Mouse (Mus musculus) liver, embryonic 12.5 days (tissue): ENCODE data around the gene Cyp4f14. TPM values are rescaled to one million over a fixed set of nuclear protein-coding genes. Genes with fewer than 3 reads are reported as not detected.

ENCODE experiments used
- ATAC-seq: fragments of 200-750 bp; cut with Nextera tagmentation; 2 replicates; pipeline ENCODE4 v1.8.0; 2017; ENCODE audit warnings: moderate number of reproducible peaks, mild to moderate bottlenecking, moderate library complexity
- H3K27ac ChIP-seq: fragments of 300-500 bp; sonication (generic); 2 replicates; pipeline ENCODE4 v1.5.1; 2016; ENCODE audit warnings: mild to moderate bottlenecking
- H3K27me3 ChIP-seq: fragments of 300-500 bp; sonication (generic); replicated peaks from 2 replicates; pipeline ENCODE4 v1.6.1; 2016; ENCODE audit warnings: mild to moderate bottlenecking, moderate library complexity
- H3K36me3 ChIP-seq: fragments of 300-500 bp; sonication (generic); 2 replicates; pipeline ENCODE4 v1.6.1; 2016; ENCODE audit warnings: mild to moderate bottlenecking, moderate library complexity
- H3K4me1 ChIP-seq: fragments of 300-500 bp; sonication (generic); 2 replicates; pipeline ENCODE4 v1.6.1; 2016
- H3K4me2 ChIP-seq: fragments of 300-500 bp; sonication (generic); 2 replicates; pipeline ENCODE4 v1.6.1; 2016; ENCODE audit warnings: mild to moderate bottlenecking, moderate library complexity
- H3K4me3 ChIP-seq: fragments of 300-500 bp; sonication (generic); 2 replicates; pipeline ENCODE4 v1.5.1; 2016; ENCODE audit warnings: mild to moderate bottlenecking, moderate library complexity
- H3K9ac ChIP-seq: fragments of 300-500 bp; sonication (generic); 2 replicates; pipeline ENCODE4 v1.6.1; 2016; ENCODE audit warnings: mild to moderate bottlenecking, moderate library complexity
- H3K9me3 ChIP-seq: fragments of 300-500 bp; sonication (generic); replicated peaks from 2 replicates; pipeline ENCODE4 v1.6.1; 2016; ENCODE audit warnings: mild to moderate bottlenecking, moderate library complexity
- WGBS: fragments of 180-500 bp; shearing (Covaris S2); methylation state at CpG from one replicate; pipeline ENCODE4 v1.1.7; 2016; ENCODE audit not compliant: insufficient replicate concordance; 5-methylcytosine and 5-hydroxymethylcytosine counted together
- polyA plus RNA-seq: library from polyadenylated mRNA; unstranded; fragments of >200 nt; fragmentation: Nextera tagmentation; extraction: Ambion mirVana; gene quantifications from 2 replicates; pipeline ENCODE4 v1.2.1, GENCODE M21; 2016

Cyp4f14 gene
- not detected in 2 replicates for polyA plus RNA-seq

DNA sequence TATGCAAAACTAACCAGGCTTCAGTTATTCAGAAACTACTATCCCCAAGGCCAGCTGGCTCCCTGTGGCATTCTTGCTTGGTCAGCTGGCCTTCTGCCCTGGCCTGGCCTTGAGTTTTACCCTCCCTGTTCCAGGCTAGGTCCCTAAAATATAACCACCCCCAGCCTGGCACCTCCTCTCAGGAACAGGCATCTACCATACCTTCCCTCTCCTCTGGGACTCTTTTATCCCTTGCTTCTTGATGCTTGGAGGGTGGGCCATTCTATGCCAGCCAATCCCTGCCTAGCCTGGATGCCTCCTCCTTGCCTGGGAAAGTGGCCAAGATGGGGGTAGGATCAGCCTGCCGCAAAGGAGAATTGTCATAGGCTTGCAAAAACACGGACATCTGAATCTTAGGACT, at the start of gene Cyp4f14:
Gene Cyp4f14, minus strand, starts transcription at position 212 of the 400 bp plus-strand sequence.
- Histone ChIP-seq H3K36me3 (no peaks in the 10 kb centered on the region), H3K4me3 (no peak within 1 kb of the TSS), H3K4me1 (no peaks in the 10 kb centered on the region), H3K4me2 (no peak within 1 kb of the TSS), H3K27ac (no peak within 1 kb of the TSS), H3K9me3 (no peaks in the 10 kb centered on the region), H3K27me3 (peaks cover 35% of the 10 kb centered on the region; the same call in 1 of the 2 replicates), H3K9ac (no peak within 1 kb of the TSS)
- WGBS, result 49% methylated on average over 2 of the region's 2 CpGs
- ATAC-seq, result no peak

DNA sequence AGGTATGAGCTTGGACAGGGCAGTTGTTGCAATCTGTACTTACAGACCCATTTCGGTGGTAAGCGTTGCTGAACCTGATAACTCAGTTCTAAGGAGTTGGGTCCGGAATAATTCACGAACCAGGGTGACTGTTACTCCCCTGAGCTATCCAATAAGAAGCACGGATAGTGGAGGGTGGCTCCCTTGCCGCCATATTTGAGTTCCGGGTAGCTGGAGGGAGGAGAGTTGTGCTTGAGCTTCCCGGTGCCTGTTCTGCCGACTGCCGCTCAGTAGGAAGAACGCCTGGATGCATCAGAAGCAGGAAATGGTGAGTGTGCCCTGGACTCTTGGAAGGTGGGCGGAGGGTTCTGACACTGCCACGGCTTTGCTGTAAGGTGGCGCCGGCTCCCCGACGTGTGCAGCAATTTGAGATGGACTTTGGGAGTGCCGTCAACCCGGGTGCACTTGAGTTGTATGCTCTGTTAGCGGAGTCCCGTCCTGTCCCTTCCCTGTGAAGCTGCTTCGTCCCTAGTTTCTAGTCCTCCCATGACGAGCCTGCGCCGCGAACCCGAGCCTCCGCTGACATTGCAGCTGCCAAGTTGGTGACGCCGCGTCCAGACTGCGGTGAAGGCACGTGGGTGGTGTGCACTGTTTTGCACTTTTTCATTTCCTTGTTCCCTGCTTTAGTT, 48.6 kb upstream of the Cyp4f14 start, which contains the start of gene Zfp472:
Gene Zfp472, plus strand, starts transcription at position 192 of the 668 bp plus-strand sequence.
- Histone ChIP-seq H3K4me3 (peak within 1 kb of the TSS; percentile 90), H3K9me3 (no peaks in the 10 kb centered on the region), H3K4me2 (peak within 1 kb of the TSS; percentile 88), H3K4me1 (peaks cover 33% of the 10 kb centered on the region), H3K36me3 (no peaks in the 10 kb centered on the region), H3K9ac (peak within 1 kb of the TSS; percentile 78), H3K27ac (peak within 1 kb of the TSS; percentile 88), H3K27me3 (no peaks in the 10 kb centered on the region)
- under 1% methylated on average over 33 of the region's 33 CpGs for WGBS
- ATAC-seq, result peak; percentile 98

DNA sequence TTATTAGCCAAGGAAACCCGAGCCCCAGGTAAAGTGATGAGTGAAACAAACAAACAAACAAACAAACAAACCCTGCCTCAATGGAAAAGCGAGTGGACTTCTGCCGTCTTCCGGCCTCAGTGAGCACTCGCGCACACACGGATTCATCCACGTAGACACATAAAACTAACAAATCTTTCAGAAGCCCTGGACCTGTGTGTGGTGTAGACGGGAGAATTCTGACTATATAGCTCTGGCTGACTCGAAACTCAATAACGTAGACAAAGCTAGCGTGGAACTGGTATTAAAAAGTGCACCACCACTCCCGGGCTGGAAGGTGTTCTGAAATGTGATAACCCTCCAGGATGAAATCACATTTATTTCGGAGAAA, 48.1 kb upstream of the Cyp4f14 start:
- Histone ChIP-seq H3K36me3 (no peaks in the 10 kb centered on the region), H3K4me1 (peaks cover 35% of the 10 kb centered on the region), H3K27ac (peak overlapping the region; percentile 88), H3K9me3 (no peaks in the 10 kb centered on the region), H3K4me3 (peak overlapping the region; percentile 90), H3K9ac (peak overlapping the region; percentile 78), H3K4me2 (peak overlapping the region; percentile 88), H3K27me3 (no peaks in the 10 kb centered on the region)
- under 1% methylated on average over 14 of the region's 14 CpGs for WGBS
- peak; percentile 40 for ATAC-seq

GRCm38 (mm10) chr17:32951441-32951840, 34.3 kb upstream of the Cyp4f14 start:
- Histone ChIP-seq H3K27me3 (0 out of 2 replicates have a peak, but pooled peaks cover 7% of the 10 kb centered on the region), H3K36me3 (no peaks in the 10 kb centered on the region), H3K9me3 (no peaks in the 10 kb centered on the region), H3K27ac (no peak overlapping the region), H3K9ac (no peak overlapping the region), H3K4me3 (no peak overlapping the region), H3K4me2 (no peak overlapping the region), H3K4me1 (peaks cover 15% of the 10 kb centered on the region)
- no peak for ATAC-seq
- WGBS, result 20% methylated on average over 16 of the region's 16 CpGs

DNA sequence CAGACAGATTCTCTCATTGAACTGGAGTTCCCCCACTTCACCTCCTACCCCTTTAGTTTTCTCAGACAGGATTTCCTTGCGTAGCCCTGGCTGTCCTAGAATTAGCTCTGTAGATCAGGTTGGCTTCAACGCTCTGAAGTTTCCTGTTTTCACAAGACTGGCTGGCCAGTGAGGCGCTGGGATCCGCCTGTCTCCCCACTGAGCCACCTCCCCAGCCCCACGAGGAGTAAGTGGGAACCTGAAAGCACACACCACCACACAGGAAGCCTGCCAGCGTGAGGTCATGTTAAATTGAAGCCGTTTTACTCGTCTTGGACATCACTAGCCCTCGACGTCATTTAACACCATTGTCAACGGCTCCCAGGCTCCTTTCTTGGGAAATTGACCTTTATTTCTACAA, 33.9 kb upstream of the Cyp4f14 start:
- Histone ChIP-seq H3K9me3 (no peaks in the 10 kb centered on the region), H3K36me3 (no peaks in the 10 kb centered on the region), H3K4me1 (peaks cover 20% of the 10 kb centered on the region), H3K27ac (no peak overlapping the region), H3K27me3 (0 out of 2 replicates have a peak, but pooled peaks cover 7% of the 10 kb centered on the region), H3K4me3 (no peak overlapping the region), H3K4me2 (no peak overlapping the region), H3K9ac (no peak overlapping the region)
- no peak for ATAC-seq
- WGBS, result 61% methylated on average over 11 of the region's 11 CpGs

DNA sequence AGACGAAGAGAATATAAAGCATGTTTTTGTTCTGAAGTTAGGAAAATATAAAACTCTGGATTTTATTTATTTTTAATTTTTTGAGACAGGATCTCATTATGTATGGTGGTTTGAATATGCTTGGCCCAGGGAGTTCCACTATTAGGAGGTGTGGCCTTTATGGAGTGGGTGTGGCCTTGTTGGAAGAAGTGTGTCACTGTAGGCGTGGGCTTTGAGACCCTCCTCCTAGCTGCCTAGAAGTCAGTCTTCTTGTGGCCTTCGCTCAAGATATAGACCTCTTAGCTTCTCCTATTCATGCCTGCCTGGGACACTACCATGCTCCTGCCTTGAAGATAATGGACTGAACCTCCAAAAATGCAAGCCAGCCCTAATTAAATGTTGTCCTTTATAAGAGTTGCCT, 33.0 kb upstream of the Cyp4f14 start:
- Histone ChIP-seq H3K9ac (no peak overlapping the region), H3K4me3 (no peak overlapping the region), H3K4me2 (no peak overlapping the region), H3K27me3 (0 out of 2 replicates have a peak, but pooled peaks cover 7% of the 10 kb centered on the region), H3K27ac (no peak overlapping the region), H3K4me1 (peaks cover 21% of the 10 kb centered on the region), H3K36me3 (no peaks in the 10 kb centered on the region), H3K9me3 (no peaks in the 10 kb centered on the region)
- ATAC-seq, result no peak
- WGBS, result 69% methylated on average over 3 of the region's 3 CpGs

DNA sequence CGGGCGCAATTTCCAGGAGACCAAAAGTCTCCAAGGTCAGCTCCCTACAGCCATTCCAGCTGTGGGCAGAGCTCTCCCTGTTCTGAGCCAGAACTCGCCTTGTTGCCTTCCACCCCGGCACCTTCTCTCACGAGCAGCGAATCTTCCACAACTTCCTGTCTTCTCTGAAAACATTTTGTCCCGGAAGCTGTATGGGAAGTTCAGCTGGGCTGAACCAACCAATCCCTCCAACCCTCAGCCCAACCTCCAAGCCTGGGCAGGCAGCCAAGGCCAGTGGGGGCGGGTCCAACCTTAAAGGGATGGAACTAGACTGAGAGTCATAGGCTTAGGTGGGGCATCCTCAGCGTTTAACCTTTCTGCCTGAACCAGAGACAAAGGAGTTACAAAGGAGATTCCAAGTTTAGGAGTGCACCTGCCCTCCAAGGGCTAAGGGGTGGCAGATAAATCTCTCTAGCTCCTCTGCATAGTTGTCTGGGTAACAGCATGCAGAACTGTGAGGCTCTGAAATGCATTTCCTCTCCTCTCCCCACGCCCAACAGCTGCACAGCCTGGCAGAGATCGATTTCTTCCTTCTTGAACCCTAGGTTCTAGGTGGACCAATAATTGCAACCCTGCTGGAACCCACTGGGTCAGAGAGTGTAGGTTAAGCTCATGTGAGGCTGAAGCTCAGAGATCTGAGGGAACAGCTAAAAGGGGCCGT, 30.2 kb upstream of the Cyp4f14 start, which contains the start of gene Cyp4f13:
Gene Cyp4f13, minus strand, starts transcription at position 188 of the 700 bp plus-strand sequence.
- Histone ChIP-seq H3K4me2 (peak within 1 kb of the TSS; percentile 74), H3K4me3 (peak within 1 kb of the TSS; percentile 60), H3K27me3 (0 out of 2 replicates have a peak, but pooled peaks cover 5% of the 10 kb centered on the region), H3K4me1 (peaks cover 21% of the 10 kb centered on the region), H3K9ac (peak within 1 kb of the TSS; percentile 62), H3K9me3 (no peaks in the 10 kb centered on the region), H3K36me3 (no peaks in the 10 kb centered on the region), H3K27ac (no peak within 1 kb of the TSS)
- ATAC-seq, result peak; percentile 90
- 8% methylated on average over 12 of the region's 12 CpGs for WGBS

GRCm38 (mm10) chr17:32946716-32947115, 29.6 kb upstream of the Cyp4f14 start:
- Histone ChIP-seq H3K27ac (no peak overlapping the region), H3K4me1 (peaks cover 21% of the 10 kb centered on the region), H3K27me3 (no peaks in the 10 kb centered on the region), H3K4me2 (peak overlapping the region; percentile 74), H3K9ac (peak overlapping the region; percentile 62), H3K4me3 (peak overlapping the region; percentile 60), H3K36me3 (no peaks in the 10 kb centered on the region), H3K9me3 (no peaks in the 10 kb centered on the region)
- ATAC-seq, result peak; percentile 7; the same call in 1 of the 2 replicates
- 31% methylated on average over 9 of the region's 9 CpGs for WGBS

- H3K9ac ChIP-seq, result no peak overlapping the region
- H3K27me3 ChIP-seq, result no peaks in the 10 kb centered on the region
- H3K4me1 ChIP-seq, result peaks cover 21% of the 10 kb centered on the region
- 54% methylated on average over 3 of the region's 3 CpGs for WGBS
- H3K4me3 ChIP-seq, result no peak overlapping the region
- no peaks in the 10 kb centered on the region for H3K9me3 ChIP-seq
- H3K27ac ChIP-seq, result no peak overlapping the region
- no peak overlapping the region for H3K4me2 ChIP-seq
- no peak for ATAC-seq
- H3K36me3 ChIP-seq, result no peaks in the 10 kb centered on the region
Observed at GRCm38 (mm10) chr17:32944402-32945035, 27.4 kb upstream of the Cyp4f14 start.

DNA sequence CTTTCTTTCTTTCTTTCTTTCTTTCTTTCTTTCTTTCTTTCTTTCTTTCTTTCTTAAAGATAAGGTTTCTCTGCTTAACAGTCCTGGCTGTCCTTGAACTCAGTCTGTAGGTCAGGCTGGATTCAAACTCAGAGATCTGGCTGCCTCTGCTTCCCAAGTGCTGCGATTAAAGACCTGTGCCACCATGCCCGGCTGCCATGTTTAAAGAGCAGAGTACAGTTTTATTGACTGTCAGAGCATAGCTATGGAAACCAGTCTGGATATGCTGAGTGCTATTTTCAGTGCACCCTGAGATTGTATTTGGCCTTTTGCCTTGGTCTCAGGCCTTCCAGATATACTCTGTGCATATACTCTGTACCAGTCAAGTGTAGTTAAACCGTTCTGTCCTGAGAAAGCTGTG, 26.5 kb upstream of the Cyp4f14 start:
- Histone ChIP-seq H3K9ac (no peak overlapping the region), H3K9me3 (no peaks in the 10 kb centered on the region), H3K4me3 (no peak overlapping the region), H3K27me3 (no peaks in the 10 kb centered on the region), H3K4me2 (no peak overlapping the region), H3K36me3 (no peaks in the 10 kb centered on the region), H3K4me1 (peaks cover 21% of the 10 kb centered on the region), H3K27ac (no peak overlapping the region)
- WGBS, result 86% methylated on average over 3 of the region's 3 CpGs
- no peak for ATAC-seq

GRCm38 (mm10) chr17:32939831-32940230, 22.7 kb upstream of the Cyp4f14 start:
- no peak overlapping the region for H3K9ac ChIP-seq
- 58% methylated on average over 4 of the region's 4 CpGs for WGBS
- H3K27me3 ChIP-seq, result no peaks in the 10 kb centered on the region
- H3K4me2 ChIP-seq, result no peak overlapping the region
- ATAC-seq, result no peak
- no peaks in the 10 kb centered on the region for H3K36me3 ChIP-seq
- H3K4me3 ChIP-seq, result no peak overlapping the region
- H3K27ac ChIP-seq, result no peak overlapping the region
- H3K4me1 ChIP-seq, result no peaks in the 10 kb centered on the region
- no peaks in the 10 kb centered on the region for H3K9me3 ChIP-seq

GRCm38 (mm10) chr17:32927803-32928202, 10.7 kb upstream of the Cyp4f14 start:
- WGBS, result 67% methylated on average over 5 of the region's 5 CpGs
- H3K27me3 ChIP-seq, result no peaks in the 10 kb centered on the region; the same call in 1 of the 2 replicates
- H3K4me2 ChIP-seq, result no peak overlapping the region
- H3K9me3 ChIP-seq, result no peaks in the 10 kb centered on the region
- peaks cover 10% of the 10 kb centered on the region; the same call in 1 of the 2 replicates for H3K4me1 ChIP-seq
- no peak overlapping the region for H3K4me3 ChIP-seq
- no peak for ATAC-seq
- H3K27ac ChIP-seq, result no peak overlapping the region
- H3K36me3 ChIP-seq, result no peaks in the 10 kb centered on the region
- H3K9ac ChIP-seq, result no peak overlapping the region
